Mouse (Mus musculus) stomach, embryonic 16.5 days (tissue): ENCODE measurements at regions not wholly inside any gene's neighbourhood (a gene's known extent, or its start where the extent isn't known, plus 50 kb on each side); places are given as distances from the start of the nearest gene placed in this dataset.

Source experiments
- ATAC-seq: fragments of 200-750 bp; cut with Nextera tagmentation; 2 replicates; pipeline ENCODE4 v1.8.0; 2017; ENCODE audit warnings: moderate number of reproducible peaks, moderate TSS enrichment; ENCODE audit not compliant: insufficient read depth, low FRiP score
- H3K27ac ChIP-seq: fragments of 300-500 bp; sonication (generic); 2 replicates; pipeline ENCODE4 v1.5.1; 2014; ENCODE audit warnings: low read length
- H3K27me3 ChIP-seq: fragments of 300-500 bp; sonication (generic); 2 replicates; pipeline ENCODE4 v1.6.1; 2014; ENCODE audit warnings: low read length, control low read depth, mixed read lengths; ENCODE audit not compliant: control insufficient read depth, insufficient read depth
- H3K36me3 ChIP-seq: fragments of 300-500 bp; sonication (generic); 2 replicates; pipeline ENCODE4 v1.6.1; 2014; ENCODE audit warnings: low read length; ENCODE audit not compliant: control insufficient read depth, insufficient read depth
- H3K4me1 ChIP-seq: fragments of 300-500 bp; sonication (generic); 2 replicates; pipeline ENCODE4 v1.6.1; 2014; ENCODE audit warnings: low read length, control low read depth, mixed read lengths; ENCODE audit not compliant: control insufficient read depth, insufficient read depth
- H3K4me2 ChIP-seq: fragments of 300-500 bp; sonication (generic); 2 replicates; pipeline ENCODE4 v1.6.1; 2014; ENCODE audit warnings: low read depth, low read length, mixed read lengths
- H3K4me3 ChIP-seq: fragments of 300-500 bp; sonication (generic); replicated peaks from 2 replicates; pipeline ENCODE4 v1.5.1; 2014; ENCODE audit warnings: mild to moderate bottlenecking, low read length
- H3K9ac ChIP-seq: fragments of 300-500 bp; sonication (generic); 2 replicates; pipeline ENCODE4 v1.6.1; 2014; ENCODE audit warnings: low read length
- H3K9me3 ChIP-seq: fragments of 300-500 bp; sonication (generic); replicated peaks from 2 replicates; pipeline ENCODE4 v1.6.1; 2016; ENCODE audit warnings: low read length, control low read depth; ENCODE audit not compliant: control insufficient read depth
- WGBS: fragments of 180-500 bp; shearing (Covaris S2); extraction: QIAGEN DNeasy Blood & Tissue Kit; methylation state at CpG from one replicate; pipeline ENCODE4 v1.1.7; 2014; 5-methylcytosine and 5-hydroxymethylcytosine counted together

DNA sequence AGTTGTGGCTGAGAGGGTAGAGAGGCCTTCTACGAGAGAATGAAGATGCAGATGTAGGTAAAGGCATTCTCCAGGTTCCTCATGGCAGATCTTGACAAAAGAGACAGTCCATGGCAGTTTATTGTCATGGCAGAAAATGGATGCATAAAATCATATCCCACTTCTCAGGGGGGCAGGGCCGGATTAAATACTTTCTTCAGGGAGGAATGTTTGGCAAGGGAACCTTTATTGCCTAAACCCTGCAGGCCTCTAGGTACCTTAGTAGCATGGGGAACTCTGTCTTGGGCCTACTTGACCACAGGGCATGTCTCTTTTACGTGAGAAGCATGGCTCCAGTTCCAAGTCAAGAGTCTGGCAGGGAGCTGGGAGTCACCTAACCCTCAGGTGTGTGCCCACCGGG, 74.4 kb upstream of the Eef1e1 start:
- Histone ChIP-seq H3K9me3 (no peaks in the 10 kb centered on the region), H3K4me2 (no peak overlapping the region), H3K27me3 (no peaks in the 10 kb centered on the region), H3K36me3 (no peaks in the 10 kb centered on the region), H3K4me3 (no peak overlapping the region), H3K27ac (no peak overlapping the region), H3K4me1 (no peaks in the 10 kb centered on the region), H3K9ac (no peak overlapping the region)
- ATAC-seq, result no peak
- 86% methylated on average over 4 of the region's 4 CpGs for WGBS

DNA sequence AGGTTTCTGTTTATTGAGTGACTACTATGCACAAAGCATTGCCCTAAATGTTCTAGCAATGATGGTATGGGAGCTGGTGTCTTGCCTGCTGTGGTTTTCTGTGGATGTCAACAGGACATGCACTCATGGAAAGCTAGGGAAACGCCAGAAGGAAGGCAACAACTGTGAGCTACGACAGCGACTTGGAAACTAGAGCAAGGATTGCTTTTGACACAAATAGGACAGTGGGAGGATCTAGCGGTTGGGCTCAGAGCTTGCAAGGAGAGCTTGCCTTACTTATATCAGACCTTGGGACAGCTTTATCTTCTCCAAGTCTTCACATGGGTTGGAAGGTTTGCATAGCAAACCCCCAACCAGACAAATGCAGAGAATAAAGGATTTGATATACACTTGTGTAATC, 66.6 kb upstream of the Eef1e1 start:
- Histone ChIP-seq H3K27ac (no peak overlapping the region), H3K4me1 (no peaks in the 10 kb centered on the region), H3K4me3 (no peak overlapping the region), H3K9ac (no peak overlapping the region), H3K27me3 (no peaks in the 10 kb centered on the region), H3K9me3 (no peaks in the 10 kb centered on the region), H3K36me3 (no peaks in the 10 kb centered on the region), H3K4me2 (no peak overlapping the region)
- WGBS, result 89% methylated on average over 4 of the region's 4 CpGs
- no peak for ATAC-seq

DNA sequence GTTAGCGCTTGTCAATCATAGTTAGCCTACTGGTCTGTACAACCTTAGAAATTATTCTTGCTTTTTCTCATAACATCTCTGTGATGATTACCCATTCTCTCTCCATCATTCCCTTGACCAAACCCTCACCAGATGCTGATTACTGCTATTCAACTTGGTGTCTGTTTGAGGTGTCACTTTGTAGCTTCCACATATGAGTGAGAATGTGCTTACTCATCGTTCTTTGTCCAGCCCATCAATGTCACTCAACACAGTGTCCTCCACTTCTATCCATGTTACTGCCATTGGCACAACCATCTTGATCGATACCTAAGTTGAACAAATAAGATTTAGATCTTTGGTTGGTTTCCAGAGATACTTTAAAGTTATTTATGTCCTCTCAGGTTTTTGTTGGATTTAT, 62.3 kb upstream of the Eef1e1 start:
- Histone ChIP-seq H3K27ac (no peak overlapping the region), H3K9ac (no peak overlapping the region), H3K4me1 (no peaks in the 10 kb centered on the region), H3K4me2 (no peak overlapping the region), H3K36me3 (no peaks in the 10 kb centered on the region), H3K27me3 (no peaks in the 10 kb centered on the region), H3K4me3 (no peak overlapping the region), H3K9me3 (no peaks in the 10 kb centered on the region)
- 91% methylated on average over 3 of the region's 3 CpGs for WGBS
- ATAC-seq, result no peak

DNA sequence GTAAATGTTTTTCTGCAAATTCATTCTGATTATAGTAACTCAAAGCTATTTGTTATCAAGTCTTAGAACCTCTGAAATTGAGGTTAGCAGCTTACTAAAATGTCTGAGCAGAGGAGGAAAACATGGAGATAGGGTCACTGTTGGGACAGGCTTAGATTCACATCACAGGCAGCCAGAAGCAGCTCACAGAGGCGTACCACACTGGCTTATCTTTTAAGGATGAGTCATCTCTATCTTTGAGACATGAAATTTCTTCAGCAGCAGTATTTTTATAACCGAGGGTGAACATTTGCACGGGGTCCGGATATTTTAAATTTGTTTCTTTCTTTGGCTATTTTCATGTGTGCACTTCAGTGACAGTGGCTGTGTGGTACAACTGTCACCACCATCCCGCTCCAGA, 56.0 kb upstream of the Eef1e1 start:
- no peaks in the 10 kb centered on the region for H3K9me3 ChIP-seq
- H3K27me3 ChIP-seq, result no peaks in the 10 kb centered on the region
- no peaks in the 10 kb centered on the region for H3K36me3 ChIP-seq
- H3K4me2 ChIP-seq, result no peak overlapping the region
- no peak overlapping the region for H3K4me3 ChIP-seq
- H3K4me1 ChIP-seq, result no peaks in the 10 kb centered on the region
- H3K9ac ChIP-seq, result no peak overlapping the region
- WGBS, result 85% methylated on average over 5 of the region's 5 CpGs
- ATAC-seq, result no peak
- H3K27ac ChIP-seq, result no peak overlapping the region
